Mouse (Mus musculus): ENCODE data around the gene Tut1. TPM values are rescaled to one million over a fixed set of nuclear protein-coding genes. Genes with fewer than 3 reads are reported as not detected.
"Not testable (repeated sequence)": the region's sequence is repeated elsewhere in the genome, so short reads cannot be mapped to it uniquely, and the experiment has no call there.

The Tut1 gene
- polyA plus RNA-seq, 1 experiment = 20.7 TPM

- no peak for DNase-seq (ENCODE audit: low read depth)
Measured at GRCm38 (mm10) chr19:8942276-8942964, 11.2 kb upstream of the Tut1 start.

- no peak for DNase-seq (ENCODE audit: low read depth)
Measured at GRCm38 (mm10) chr19:8943047-8943446, 10.6 kb upstream of the Tut1 start.

DNA sequence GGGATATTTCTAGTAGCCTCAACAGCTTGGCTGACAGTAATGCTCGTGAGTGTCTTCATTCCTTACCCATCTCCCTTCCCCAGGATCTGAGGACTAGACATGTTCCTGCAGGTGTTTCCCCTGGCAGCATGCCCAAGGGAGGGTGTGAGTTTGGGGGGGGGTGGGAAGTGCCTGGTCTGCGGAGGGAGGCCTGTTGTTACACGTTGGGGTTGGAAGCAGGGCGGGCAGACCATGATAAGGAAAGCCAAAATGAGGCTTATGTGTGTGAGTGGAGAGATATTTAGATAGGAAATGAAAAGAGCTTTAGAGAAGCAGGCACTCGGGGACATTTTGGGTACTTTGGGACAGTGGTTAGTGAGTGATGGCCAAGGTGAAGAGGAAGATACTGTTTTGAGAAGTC, 9.6 kb upstream of the Tut1 start:
- no peak for DNase-seq (ENCODE audit: low read depth)

- DNase-seq (ENCODE audit: low read depth) = no peak
Measured at GRCm38 (mm10) chr19:8944750-8945149, 8.9 kb upstream of the Tut1 start.

- DNase-seq (ENCODE audit: low read depth) = no peak
Measured at GRCm38 (mm10) chr19:8945251-8945650, 8.4 kb upstream of the Tut1 start.

DNA sequence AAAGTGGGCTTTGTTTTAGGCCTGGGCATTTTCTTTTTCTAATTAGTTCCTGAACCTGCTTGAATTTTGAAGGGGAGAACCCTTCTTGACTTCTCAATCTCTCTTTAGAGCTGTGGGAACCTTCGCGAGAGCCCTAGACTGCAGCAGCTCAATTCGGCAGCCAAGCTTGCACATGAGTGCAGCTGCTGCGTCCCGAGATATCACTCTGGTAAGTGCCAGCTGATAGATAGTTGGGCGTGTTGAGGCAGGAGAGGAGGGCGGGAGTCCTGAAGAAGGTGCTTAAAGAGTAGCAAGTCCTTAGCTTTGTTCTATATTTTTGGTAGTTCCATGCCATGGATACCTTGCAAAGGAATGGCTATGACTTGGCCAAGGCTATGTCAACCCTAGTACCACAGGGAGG, 6.7 kb upstream of the Tut1 start:
- no peak for DNase-seq (ENCODE audit: low read depth)

GRCm38 (mm10) chr19:8950190-8950589, 3.5 kb upstream of the Tut1 start:
- no peak for DNase-seq (ENCODE audit: low read depth)

- no peak for DNase-seq (ENCODE audit: low read depth)
Measured at GRCm38 (mm10) chr19:8952241-8952640, 1.4 kb upstream of the Tut1 start.

DNA sequence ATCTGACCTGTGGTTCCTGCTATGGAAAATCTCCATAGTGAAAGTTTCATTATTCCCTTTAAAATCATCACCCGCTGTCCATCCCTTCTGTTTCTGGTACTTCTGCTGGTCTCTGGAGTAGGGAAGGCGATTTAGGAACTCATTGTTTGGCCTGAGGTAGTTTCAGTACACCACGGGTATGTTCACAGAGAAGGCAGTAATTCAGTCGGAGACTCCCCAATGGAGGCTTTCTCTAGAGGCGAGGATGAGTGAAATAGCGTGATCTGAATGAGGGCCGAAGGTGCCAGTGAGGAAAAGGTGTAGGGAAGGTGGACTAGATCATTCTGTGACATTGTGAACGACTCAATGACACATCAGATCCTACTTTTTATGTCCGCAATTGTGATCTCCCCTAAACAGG, 524 bp downstream of the Tut1 start:
- DNase-seq (ENCODE audit: low read depth) = no peak

GRCm38 (mm10) chr19:8962256-8962655, 8.6 kb downstream of the Tut1 start:
- DNase-seq (ENCODE audit: low read depth) = no peak

DNA sequence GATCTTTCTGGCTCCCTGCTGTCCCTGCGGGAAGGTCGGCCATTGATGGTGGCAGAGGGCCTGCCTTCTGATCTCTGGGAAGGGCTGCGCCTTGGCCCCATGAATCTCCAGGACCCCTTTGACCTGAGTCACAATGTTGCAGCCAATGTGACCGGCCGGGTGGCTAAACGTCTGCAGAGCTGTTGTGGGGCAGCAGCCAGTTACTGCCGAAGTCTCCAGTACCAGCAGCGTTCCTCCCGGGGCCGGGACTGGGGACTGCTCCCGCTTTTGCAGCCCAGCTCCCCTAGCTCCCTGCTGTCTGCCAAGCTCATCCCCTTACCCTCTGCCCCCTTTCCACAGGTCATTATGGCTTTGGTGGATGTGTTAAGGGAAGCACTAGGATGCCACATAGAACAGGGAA, 11.4 kb downstream of the Tut1 start:
- DNase-seq (ENCODE audit: low read depth) = no peak

GRCm38 (mm10) chr19:8965771-8966170, 12.1 kb downstream of the Tut1 start:
- DNase-seq (ENCODE audit: low read depth) = no peak

DNA sequence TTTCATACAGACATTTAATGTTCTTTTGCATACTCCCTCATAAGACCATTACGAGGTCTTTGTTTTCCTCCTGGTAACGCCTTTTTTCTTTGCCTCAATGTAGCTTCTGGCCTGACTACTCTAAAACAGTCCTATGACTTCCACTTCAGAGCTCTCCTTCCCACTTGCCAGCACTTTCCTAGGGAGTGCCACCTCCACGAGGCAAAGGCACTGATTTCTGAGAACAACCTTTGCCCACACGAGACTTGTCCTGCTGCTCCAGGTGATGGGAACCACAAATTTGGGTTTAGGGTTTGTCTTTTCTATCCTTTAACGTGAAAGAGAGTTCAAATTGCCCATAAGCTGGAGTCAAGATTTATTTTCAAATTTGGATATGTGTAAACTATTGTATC, 12.5 kb downstream of the Tut1 start:
- no peak for DNase-seq (ENCODE audit: low read depth)

- peak; percentile 92 for DNase-seq (ENCODE audit: low read depth)
Measured at GRCm38 (mm10) chr19:8966590-8967372, 13.1 kb downstream of the Tut1 start, which contains the start of gene Eef1g. TSS of gene Eef1g (plus strand) at chr19:8967041.

DNA sequence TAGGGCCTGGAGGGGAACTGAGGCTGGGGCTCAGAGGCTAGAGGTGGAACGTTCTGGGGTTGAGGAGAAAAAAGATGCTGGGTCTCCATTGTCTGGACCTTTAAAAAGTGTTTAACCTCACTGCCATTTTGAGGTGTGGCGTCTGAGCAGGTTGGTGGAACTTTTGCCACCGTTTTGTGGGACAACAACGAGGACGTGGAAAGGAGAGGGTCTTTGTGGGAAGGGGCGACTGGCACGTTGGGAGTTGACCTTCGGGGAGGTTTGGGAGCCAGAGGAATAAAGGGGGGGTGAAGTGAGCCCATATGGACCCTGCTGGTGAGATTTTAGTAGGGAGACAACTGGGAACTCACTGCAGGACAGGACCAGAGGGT, 13.7 kb downstream of the Tut1 start:
- no peak for DNase-seq (ENCODE audit: low read depth)

DNA sequence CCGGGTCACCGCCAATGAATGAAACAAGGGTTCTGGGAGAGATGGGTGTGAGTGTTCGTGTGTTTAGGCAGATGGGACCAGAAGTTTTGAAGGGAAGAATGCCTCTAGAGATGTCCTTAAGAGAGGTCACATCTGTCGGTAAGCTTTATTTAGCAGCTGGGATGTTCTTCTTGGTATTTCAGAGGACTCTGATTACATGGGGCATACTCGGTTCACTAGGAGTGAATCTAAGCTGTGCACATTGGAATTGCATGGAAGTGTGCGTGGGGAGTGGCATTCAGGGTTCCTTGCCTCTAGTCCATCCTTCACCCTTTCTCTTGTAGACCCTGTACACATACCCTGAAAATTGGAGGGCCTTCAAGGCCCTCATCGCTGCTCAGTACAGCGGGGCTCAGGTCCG, 14.2 kb downstream of the Tut1 start:
- no peak for DNase-seq (ENCODE audit: low read depth)

DNA sequence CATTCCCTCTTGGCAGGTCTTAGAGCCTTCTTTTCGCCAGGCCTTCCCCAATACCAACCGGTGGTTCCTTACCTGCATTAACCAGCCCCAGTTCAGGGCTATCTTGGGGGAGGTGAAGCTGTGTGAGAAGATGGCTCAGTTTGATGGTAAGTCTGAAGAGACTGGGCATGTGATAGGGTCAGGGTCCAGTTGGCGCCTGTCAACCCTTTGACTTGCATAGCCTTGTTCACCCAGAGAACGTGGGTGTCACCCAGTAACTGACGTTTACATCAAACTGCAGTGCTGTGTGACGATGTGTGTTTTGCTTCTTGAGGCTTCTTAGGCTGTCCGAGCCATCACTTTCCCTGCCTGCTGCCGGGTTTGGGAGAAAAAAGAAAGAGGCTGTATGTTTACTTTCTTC, 18.8 kb downstream of the Tut1 start:
- DNase-seq (ENCODE audit: low read depth) = not testable (repeated sequence)

DNA sequence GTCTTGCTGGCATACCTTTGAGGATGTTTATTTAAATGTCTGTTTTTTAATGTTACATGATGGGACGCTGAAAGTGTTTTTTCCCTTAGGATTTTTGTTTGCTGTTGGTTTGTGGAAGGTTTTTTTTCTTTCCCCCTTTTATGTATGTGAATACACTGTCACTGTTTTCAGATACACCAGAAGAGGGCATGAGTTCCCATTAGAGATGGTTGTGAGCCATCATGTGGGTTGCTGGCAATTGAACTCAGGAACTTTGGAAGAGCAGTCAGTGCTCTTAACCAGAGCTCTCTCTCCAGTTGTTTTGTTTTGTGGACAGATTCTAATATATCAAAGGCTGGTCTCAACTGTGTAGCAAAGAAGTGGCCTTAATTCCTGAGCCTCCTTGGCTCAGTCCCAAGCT, 21.0 kb downstream of the Tut1 start:
- DNase-seq (ENCODE audit: low read depth) = no peak

DNA sequence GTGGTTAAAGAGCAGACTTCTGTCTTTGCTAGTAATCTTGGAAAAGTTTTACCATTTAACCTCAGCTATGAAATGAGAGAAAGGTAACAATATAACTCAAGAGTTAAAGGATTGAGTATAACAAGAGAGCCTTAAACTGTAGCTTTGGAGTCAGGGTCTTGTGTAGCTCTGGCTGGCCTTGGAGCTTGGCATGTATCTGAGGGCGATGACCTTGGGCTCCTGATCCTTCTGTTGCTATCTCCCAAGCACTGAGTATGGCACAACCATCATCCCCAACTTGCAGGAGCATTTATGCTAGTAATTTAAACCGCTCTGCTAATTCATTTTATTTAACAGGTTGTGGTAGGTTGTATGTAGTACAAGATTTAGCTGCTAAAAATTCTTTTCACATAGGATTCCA, 21.8 kb downstream of the Tut1 start:
- no peak for DNase-seq (ENCODE audit: low read depth)

- no peak for DNase-seq (ENCODE audit: low read depth)
Measured at GRCm38 (mm10) chr19:8976535-8976934, 22.9 kb downstream of the Tut1 start.

GRCm38 (mm10) chr19:8980771-8981170, 27.1 kb downstream of the Tut1 start:
- no peak for DNase-seq (ENCODE audit: low read depth)

- no peak for DNase-seq (ENCODE audit: low read depth)
Measured at GRCm38 (mm10) chr19:8981450-8982168, 28.0 kb downstream of the Tut1 start.

Data from gonadal fat pad, adult 2 months (tissue).